Mouse (Mus musculus): ENCODE data around the gene Arglu1. TPM values are rescaled to one million over a fixed set of nuclear protein-coding genes. Genes with fewer than 3 reads are reported as not detected.
A peak's percentile ranks its signal among the peaks of the same experiment; 100 is the strongest.

Arglu1 gene
- polyA plus RNA-seq, 1 experiment: 69.4 TPM

DNA sequence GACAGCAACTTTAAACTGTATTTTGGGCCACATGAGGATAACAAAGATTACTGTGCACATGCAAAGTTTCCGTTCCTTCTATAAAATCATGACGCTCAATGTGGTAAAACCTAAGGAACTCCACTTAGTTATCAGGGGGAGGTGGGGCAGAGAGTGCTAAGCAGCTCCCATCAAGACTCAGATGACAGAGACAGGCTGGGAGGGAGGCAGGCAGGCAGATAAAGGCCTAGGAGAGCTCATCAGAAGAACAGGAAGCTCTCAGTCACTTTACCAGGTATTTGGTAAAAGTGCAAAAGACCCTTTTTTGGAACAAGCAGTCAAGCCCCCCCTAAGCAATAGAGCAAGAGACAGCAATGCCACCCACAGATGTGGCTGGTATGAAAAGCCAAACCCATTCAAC, 4.8 kb downstream of the Arglu1 start:
- Histone ChIP-seq H3K27me3 (ENCODE audit: control insufficient read depth, insufficient read depth, low read length) (no peaks in the 10 kb centered on the region), H3K4me1 (replicated peaks; ENCODE audit: control insufficient read depth, insufficient read depth, low read length) (peaks cover 5% of the 10 kb centered on the region), H3K27ac (ENCODE audit: control insufficient read depth, insufficient read depth, low read length) (no peak overlapping the region), H3K4me3 (ENCODE audit: control insufficient read depth, insufficient read depth, low read length) (no peak overlapping the region), H3K36me3 (ENCODE audit: control insufficient read depth, insufficient read depth, low read length) (peaks cover 33% of the 10 kb centered on the region)
- TF ChIP-seq POLR2A (IDR thresholded peaks at IDR 0.05; ENCODE audit: control insufficient read depth, extremely low read depth, insufficient read depth, low read length, poor library complexity) (no peak), CTCF (IDR thresholded peaks at IDR 0.05; ENCODE audit: borderline replicate concordance, control insufficient read depth, extremely low read depth, insufficient read depth, low read length, poor library complexity) (no peak)
- DNase-seq: no peak
- WGBS: 60% methylated on average over 2 of the region's 2 CpGs

DNA sequence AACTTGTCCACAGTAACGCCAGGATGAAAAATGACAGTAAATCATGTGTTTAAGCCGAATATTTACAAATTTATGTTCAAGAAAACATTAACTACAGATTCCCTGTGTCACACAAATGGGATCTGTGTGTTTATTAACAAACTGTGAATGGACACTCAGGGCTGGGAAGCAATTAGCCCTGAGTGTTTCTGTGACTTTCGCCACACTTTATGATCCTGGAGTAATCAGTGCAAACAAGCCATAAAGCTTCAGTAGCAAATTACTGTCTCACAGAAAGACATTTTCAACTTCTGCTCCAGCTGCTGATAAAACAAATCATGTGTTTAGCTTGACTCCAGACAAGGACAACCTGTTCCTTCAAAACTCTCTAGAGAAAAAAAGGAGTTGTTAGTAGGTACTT, 7.6 kb downstream of the Arglu1 start:
- TF ChIP-seq POLR2A (IDR thresholded peaks at IDR 0.05; ENCODE audit: control insufficient read depth, extremely low read depth, insufficient read depth, low read length, poor library complexity): no peak
- no peak for TF ChIP-seq CTCF (IDR thresholded peaks at IDR 0.05; ENCODE audit: borderline replicate concordance, control insufficient read depth, extremely low read depth, insufficient read depth, low read length, poor library complexity)
- 95% methylated on average over 3 of the region's 3 CpGs for WGBS
- DNase-seq: no peak

DNA sequence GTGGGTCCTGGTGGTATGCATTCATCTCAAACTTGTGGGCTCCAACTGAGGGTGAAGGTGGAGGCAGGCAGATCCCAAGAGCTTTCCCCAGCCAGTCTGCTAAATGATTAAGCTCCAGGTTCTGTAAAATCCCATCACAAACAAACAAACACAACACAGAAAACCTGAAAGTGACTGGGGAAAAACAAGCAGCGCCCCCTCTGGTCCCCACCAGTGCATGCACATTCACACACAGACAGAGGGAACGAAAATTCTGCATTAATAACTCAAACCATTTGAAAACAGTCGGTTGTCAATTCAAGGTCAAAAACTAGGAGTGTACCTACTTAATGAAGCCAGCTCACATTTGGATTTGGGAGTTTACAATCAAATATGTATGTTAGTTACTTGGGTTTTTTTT, 12.1 kb downstream of the Arglu1 start:
- Histone ChIP-seq H3K27me3 (ENCODE audit: control insufficient read depth, insufficient read depth, low read length) (no peaks in the 10 kb centered on the region), H3K27ac (ENCODE audit: control insufficient read depth, insufficient read depth, low read length) (no peak overlapping the region), H3K36me3 (ENCODE audit: control insufficient read depth, insufficient read depth, low read length) (peaks cover 59% of the 10 kb centered on the region), H3K4me3 (ENCODE audit: control insufficient read depth, insufficient read depth, low read length) (no peak overlapping the region), H3K4me1 (replicated peaks; ENCODE audit: control insufficient read depth, insufficient read depth, low read length) (no peaks in the 10 kb centered on the region)
- TF ChIP-seq CTCF (IDR thresholded peaks at IDR 0.05; ENCODE audit: borderline replicate concordance, control insufficient read depth, extremely low read depth, insufficient read depth, low read length, poor library complexity) (no peak), POLR2A (IDR thresholded peaks at IDR 0.05; ENCODE audit: control insufficient read depth, extremely low read depth, insufficient read depth, low read length, poor library complexity) (no peak)
- no peak for DNase-seq
- 94% methylated on average over 3 of the region's 3 CpGs for WGBS

More for the DNA sequence above, 7.6 kb downstream of the Arglu1 start:
- Histone ChIP-seq H3K36me3 (ENCODE audit: control insufficient read depth, insufficient read depth, low read length) (peaks cover 49% of the 10 kb centered on the region), H3K4me1 (replicated peaks; ENCODE audit: control insufficient read depth, insufficient read depth, low read length) (peaks cover 3% of the 10 kb centered on the region), H3K4me3 (ENCODE audit: control insufficient read depth, insufficient read depth, low read length) (no peak overlapping the region), H3K27me3 (ENCODE audit: control insufficient read depth, insufficient read depth, low read length) (no peaks in the 10 kb centered on the region), H3K27ac (ENCODE audit: control insufficient read depth, insufficient read depth, low read length) (no peak overlapping the region)

- no peak overlapping the region for H3K27ac ChIP-seq (ENCODE audit: control insufficient read depth, insufficient read depth, low read length)
- 85% methylated on average over 5 of the region's 5 CpGs for WGBS
- H3K4me3 ChIP-seq (ENCODE audit: control insufficient read depth, insufficient read depth, low read length): no peak overlapping the region
- no peak for TF ChIP-seq CTCF (IDR thresholded peaks at IDR 0.05; ENCODE audit: borderline replicate concordance, control insufficient read depth, extremely low read depth, insufficient read depth, low read length, poor library complexity)
- H3K27me3 ChIP-seq (ENCODE audit: control insufficient read depth, insufficient read depth, low read length): no peaks in the 10 kb centered on the region
- no peak for DNase-seq
- H3K4me1 ChIP-seq (replicated peaks; ENCODE audit: control insufficient read depth, insufficient read depth, low read length): no peaks in the 10 kb centered on the region
- H3K36me3 ChIP-seq (ENCODE audit: control insufficient read depth, insufficient read depth, low read length): peaks cover 26% of the 10 kb centered on the region
These were observed 15.5 kb downstream of the Arglu1 start for GRCm38 (mm10) chr8:8674864-8675263.

DNA sequence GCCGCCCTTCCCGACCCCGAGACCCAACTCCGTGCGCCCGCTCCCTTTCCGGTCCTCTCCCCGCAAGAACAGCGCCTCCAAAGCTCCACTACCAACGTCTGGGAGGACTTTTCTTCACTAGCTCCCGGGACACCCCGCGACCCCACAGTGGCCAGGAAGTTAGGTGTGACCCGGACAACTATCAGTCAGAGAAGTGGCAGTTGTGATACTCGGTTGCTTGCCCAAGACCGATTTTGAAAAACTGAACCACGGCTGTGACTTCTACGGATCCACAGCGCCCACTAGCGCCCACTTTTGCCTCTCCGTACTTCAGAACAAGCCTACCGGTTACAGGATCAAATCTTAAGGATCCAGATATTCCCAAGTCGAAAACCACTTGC, 28.6 kb downstream of the Arglu1 start:
- H3K4me1 ChIP-seq (replicated peaks; ENCODE audit: control insufficient read depth, insufficient read depth, low read length): peaks cover 11% of the 10 kb centered on the region
- H3K36me3 ChIP-seq (ENCODE audit: control insufficient read depth, insufficient read depth, low read length): peaks cover 6% of the 10 kb centered on the region
- peaks cover 17% of the 10 kb centered on the region for H3K27me3 ChIP-seq (ENCODE audit: control insufficient read depth, insufficient read depth, low read length)
- H3K27ac ChIP-seq (ENCODE audit: control insufficient read depth, insufficient read depth, low read length): no peak overlapping the region
- H3K4me3 ChIP-seq (ENCODE audit: control insufficient read depth, insufficient read depth, low read length): peak overlapping the region; percentile 58
- TF ChIP-seq CTCF (IDR thresholded peaks at IDR 0.05; ENCODE audit: borderline replicate concordance, control insufficient read depth, extremely low read depth, insufficient read depth, low read length, poor library complexity) (peak; percentile 60; the same call in 1 of the 2 replicates), POLR2A (IDR thresholded peaks at IDR 0.05; ENCODE audit: control insufficient read depth, extremely low read depth, insufficient read depth, low read length, poor library complexity) (no peak)
- peak; percentile 86 for DNase-seq
- WGBS: 1% methylated on average over 23 of the region's 23 CpGs

DNA sequence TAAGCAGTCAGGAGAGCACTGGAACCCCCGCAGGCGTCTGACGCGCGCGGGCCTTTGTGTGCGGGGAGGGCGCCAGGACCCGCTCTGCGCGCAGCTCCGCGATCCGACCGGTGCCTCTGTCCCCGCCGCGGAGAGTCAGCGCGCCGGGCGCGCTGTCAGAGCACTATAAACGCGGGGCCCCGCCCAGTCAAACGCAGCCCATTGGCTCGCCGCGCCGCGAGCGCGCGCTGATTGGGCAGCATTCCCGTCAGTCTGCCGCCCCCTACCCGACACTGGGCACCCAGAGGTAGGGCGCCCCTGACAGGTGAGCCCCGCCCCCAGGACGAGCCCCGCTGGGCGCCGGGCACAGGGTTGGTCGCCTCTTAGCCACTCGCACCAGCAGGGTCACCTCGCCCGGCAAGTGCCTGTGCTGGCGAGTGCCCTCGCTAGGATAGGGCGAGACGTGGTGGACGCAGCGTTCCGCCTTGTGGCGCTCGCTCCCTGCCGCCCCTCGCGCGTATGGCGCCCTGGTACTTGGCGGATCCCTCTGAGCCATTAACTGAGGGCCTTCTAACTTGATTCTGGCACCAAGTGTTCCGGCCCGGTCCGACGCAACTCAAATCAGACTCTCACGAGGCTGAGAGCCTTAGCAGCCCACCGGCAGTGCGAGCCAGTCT, 29.1 kb downstream of the Arglu1 start, which contains the start of gene Efnb2:
TSS of gene Efnb2 (minus strand) at position 140 of the 656 bp plus-strand sequence.
- H3K4me3 ChIP-seq (ENCODE audit: control insufficient read depth, insufficient read depth, low read length): peak within 1 kb of the TSS; percentile 58
- peak; percentile 98 for DNase-seq
- TF ChIP-seq POLR2A (IDR thresholded peaks at IDR 0.05; ENCODE audit: control insufficient read depth, extremely low read depth, insufficient read depth, low read length, poor library complexity) (peak; percentile 57; the same call in 1 of the 2 replicates), CTCF (IDR thresholded peaks at IDR 0.05; ENCODE audit: borderline replicate concordance, control insufficient read depth, extremely low read depth, insufficient read depth, low read length, poor library complexity) (no peak)
- peaks cover 17% of the 10 kb centered on the region for H3K27me3 ChIP-seq (ENCODE audit: control insufficient read depth, insufficient read depth, low read length)
- under 1% methylated on average over 70 of the region's 70 CpGs for WGBS
- H3K36me3 ChIP-seq (ENCODE audit: control insufficient read depth, insufficient read depth, low read length): peaks cover 3% of the 10 kb centered on the region; the same call in 1 of the 2 replicates
- H3K27ac ChIP-seq (ENCODE audit: control insufficient read depth, insufficient read depth, low read length): no peak within 1 kb of the TSS
- H3K4me1 ChIP-seq (replicated peaks; ENCODE audit: control insufficient read depth, insufficient read depth, low read length): peaks cover 11% of the 10 kb centered on the region
